Mouse (Mus musculus) small intestine, adult 2 months (tissue): ENCODE measurements at regions not wholly inside any gene's neighbourhood (a gene's known extent, or its start where the extent isn't known, plus 50 kb on each side); places are given as distances from the start of the nearest gene placed in this dataset.

ENCODE experiments used
- H3K27ac ChIP-seq: fragments of 200-500 bp; 2 replicates; pipeline ENCODE4 v1.5.1; 2012; ENCODE audit warnings: low read depth, low read length, control low read depth, inconsistent platforms; ENCODE audit not compliant: insufficient read depth
- H3K27me3 ChIP-seq: fragments of 200-500 bp; 2 replicates; pipeline ENCODE4 v1.6.1; 2012; ENCODE audit warnings: mild to moderate bottlenecking, moderate library complexity, low read length, inconsistent platforms; ENCODE audit not compliant: control insufficient read depth, insufficient read depth
- H3K36me3 ChIP-seq: fragments of 200-500 bp; 2 replicates; pipeline ENCODE4 v1.6.1; 2012; ENCODE audit warnings: mild to moderate bottlenecking, low read length, control low read depth, inconsistent platforms; ENCODE audit not compliant: control insufficient read depth, insufficient read depth
- H3K4me1 ChIP-seq: fragments of 200-500 bp; 2 replicates; pipeline ENCODE4 v1.6.1; 2012; ENCODE audit warnings: low read length, inconsistent platforms, mixed read lengths; ENCODE audit not compliant: control insufficient read depth, insufficient read depth, insufficient read length
- H3K4me3 ChIP-seq: fragments of 200-500 bp; 2 replicates; pipeline ENCODE4 v1.5.1; 2012; ENCODE audit warnings: low read depth, mild to moderate bottlenecking, control low read depth, inconsistent platforms, low read length, moderate library complexity
- CTCF ChIP-seq: fragments of 200-500 bp; IDR thresholded peaks from 2 replicates; pipeline ENCODE4 v1.5.1; 2012; ENCODE audit warnings: low read depth, mild to moderate bottlenecking, control low read depth, inconsistent platforms, low read length, moderate library complexity, mixed read lengths; ENCODE audit not compliant: insufficient replicate concordance, insufficient read length; ENCODE audit errors: extremely low read depth
- POLR2A ChIP-seq: fragments of 200-500 bp; IDR thresholded peaks from 2 replicates; pipeline ENCODE4 v1.6.1; 2012; ENCODE audit warnings: low read depth, mild to moderate bottlenecking, control low read depth, inconsistent platforms, low read length, moderate library complexity
- WGBS: fragments of 180-500 bp; shearing (Covaris S2); methylation state at CpG from one replicate; pipeline ENCODE4 v1.1.7; 2018; 5-methylcytosine and 5-hydroxymethylcytosine counted together

DNA sequence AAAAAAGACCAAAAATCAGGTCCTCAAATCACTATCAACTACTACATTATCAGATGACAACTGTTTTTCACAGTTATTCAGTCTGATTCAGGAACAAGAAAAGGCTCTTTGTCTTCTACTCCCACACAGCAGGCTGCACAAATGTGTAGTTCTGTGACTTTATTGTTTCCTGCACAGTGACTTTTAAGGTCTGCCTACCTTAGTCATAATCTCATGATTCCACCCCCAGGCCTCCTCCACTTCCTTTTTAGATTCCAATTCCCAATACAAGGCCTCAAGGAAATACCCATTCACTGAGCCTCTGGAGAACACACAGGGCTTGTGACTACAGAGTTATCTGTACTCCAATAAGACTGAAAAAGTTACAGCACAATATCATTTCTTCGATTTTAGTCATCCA is 1535.4 kb upstream of the Zeb2 start:
- Histone ChIP-seq H3K27me3 (no peaks in the 10 kb centered on the region), H3K4me3 (no peak overlapping the region), H3K27ac (no peak overlapping the region), H3K36me3 (no peaks in the 10 kb centered on the region), H3K4me1 (no peaks in the 10 kb centered on the region)
- whole genome bisulfite sequencing: 86% methylated on average over 1 of the region's 1 CpGs
- TF ChIP-seq CTCF (no peak), POLR2A (no peak)

DNA sequence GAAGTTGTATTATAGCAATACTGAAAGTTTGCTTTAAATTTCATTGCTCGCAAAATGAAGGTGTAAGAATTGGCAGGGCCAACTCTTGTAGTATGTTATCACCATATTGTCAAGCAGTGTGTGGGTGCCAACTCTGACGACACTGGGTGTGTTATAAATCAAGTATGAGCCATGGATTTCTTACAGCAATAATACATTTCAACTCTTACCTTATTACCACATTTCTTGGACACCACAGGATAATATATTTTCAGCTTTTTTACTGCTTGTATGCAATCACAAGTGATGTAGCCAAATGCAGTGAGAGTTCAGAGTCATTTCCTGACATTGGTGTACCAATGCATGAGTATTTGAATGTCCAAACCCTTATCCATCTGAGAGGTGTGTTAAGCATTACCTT is 1529.2 kb upstream of the Zeb2 start:
- Histone ChIP-seq H3K27ac (no peak overlapping the region), H3K4me3 (no peak overlapping the region), H3K36me3 (no peaks in the 10 kb centered on the region), H3K27me3 (no peaks in the 10 kb centered on the region), H3K4me1 (no peaks in the 10 kb centered on the region)
- WGBS: 61% methylated on average over 2 of the region's 2 CpGs
- TF ChIP-seq CTCF (no peak), POLR2A (no peak)

DNA sequence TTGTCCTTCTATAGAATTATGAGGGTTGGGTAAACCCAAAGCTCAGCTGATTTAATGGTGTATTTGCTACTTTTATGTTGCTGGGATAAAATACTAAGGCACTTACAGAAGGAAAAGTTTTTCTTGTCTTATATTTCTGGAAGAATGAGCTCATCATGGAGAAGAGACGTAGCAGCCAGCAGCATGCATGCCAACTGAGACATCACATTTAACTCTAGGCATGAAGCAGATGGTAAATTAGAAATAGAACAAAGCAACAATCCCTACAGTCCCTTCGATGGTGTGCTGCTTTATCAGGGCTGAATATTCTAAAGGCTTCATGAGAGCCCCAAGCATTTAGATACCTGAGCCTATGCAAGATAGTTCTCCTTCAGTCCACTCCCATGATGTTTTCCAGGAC is 1492.0 kb upstream of the Zeb2 start:
- 73% methylated on average over 2 of the region's 2 CpGs for WGBS
- H3K27me3 ChIP-seq: no peaks in the 10 kb centered on the region
- H3K4me3 ChIP-seq: no peak overlapping the region
- H3K4me1 ChIP-seq: no peaks in the 10 kb centered on the region
- H3K36me3 ChIP-seq: no peaks in the 10 kb centered on the region
- no peak for TF ChIP-seq CTCF
- no peak overlapping the region for H3K27ac ChIP-seq

GRCm38 (mm10) chr2:46581773-46582172 is 1464.6 kb upstream of the Zeb2 start:
- no peak overlapping the region for H3K27ac ChIP-seq
- H3K4me1 ChIP-seq: no peaks in the 10 kb centered on the region
- WGBS: 52% methylated on average over 2 of the region's 2 CpGs
- no peak overlapping the region for H3K4me3 ChIP-seq
- no peaks in the 10 kb centered on the region for H3K36me3 ChIP-seq
- H3K27me3 ChIP-seq: no peaks in the 10 kb centered on the region
- TF ChIP-seq POLR2A (no peak), CTCF (no peak)

DNA sequence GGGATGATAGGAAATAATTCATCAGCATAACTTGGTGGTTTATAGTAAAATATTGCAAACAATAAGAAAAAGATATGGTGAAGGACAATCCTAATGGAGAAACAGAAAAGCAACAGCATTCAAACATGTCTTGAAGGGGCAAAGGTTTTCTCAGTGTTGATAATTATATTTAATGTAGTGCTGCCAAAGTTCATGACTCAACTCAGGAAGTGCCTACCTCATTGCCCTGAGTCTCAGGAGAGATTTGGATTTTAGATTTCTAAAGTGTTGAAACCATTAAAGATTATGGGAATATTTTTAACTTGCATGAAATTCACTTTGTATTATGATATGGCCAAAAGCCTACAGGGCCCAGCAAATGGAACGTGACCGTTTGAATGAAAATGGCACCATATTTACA is 1453.2 kb upstream of the Zeb2 start:
- no peak overlapping the region for H3K27ac ChIP-seq
- no peaks in the 10 kb centered on the region for H3K36me3 ChIP-seq
- H3K4me3 ChIP-seq: no peak overlapping the region
- no peaks in the 10 kb centered on the region for H3K4me1 ChIP-seq
- TF ChIP-seq CTCF (no peak), POLR2A (no peak)
- 86% methylated on average over 2 of the region's 2 CpGs for WGBS
- no peaks in the 10 kb centered on the region for H3K27me3 ChIP-seq

DNA sequence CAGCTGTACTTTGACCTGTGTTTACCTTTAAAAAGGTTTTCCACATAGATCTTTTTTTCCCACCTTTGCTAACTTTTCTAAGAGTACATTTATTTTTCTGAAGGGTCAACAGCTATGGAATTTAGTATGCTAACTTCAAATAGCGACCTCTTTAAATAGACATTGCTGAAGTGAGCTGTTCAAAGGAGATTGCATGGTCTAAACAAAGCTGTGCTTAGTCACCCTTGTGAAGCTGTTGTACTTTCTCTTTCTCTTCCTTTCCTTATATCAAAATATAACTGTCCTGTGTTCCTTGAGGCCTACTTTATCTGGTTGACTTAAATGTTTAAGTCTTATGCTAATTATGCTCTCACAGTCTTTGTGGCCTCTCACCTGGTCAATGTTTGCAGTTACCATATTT is 1416.2 kb upstream of the Zeb2 start:
- Histone ChIP-seq H3K4me1 (no peaks in the 10 kb centered on the region), H3K27ac (no peak overlapping the region), H3K36me3 (no peaks in the 10 kb centered on the region), H3K27me3 (no peaks in the 10 kb centered on the region), H3K4me3 (no peak overlapping the region)
- no peak for TF ChIP-seq CTCF
- TF ChIP-seq POLR2A: no peak
- 38% methylated on average over 1 of the region's 1 CpGs for WGBS

DNA sequence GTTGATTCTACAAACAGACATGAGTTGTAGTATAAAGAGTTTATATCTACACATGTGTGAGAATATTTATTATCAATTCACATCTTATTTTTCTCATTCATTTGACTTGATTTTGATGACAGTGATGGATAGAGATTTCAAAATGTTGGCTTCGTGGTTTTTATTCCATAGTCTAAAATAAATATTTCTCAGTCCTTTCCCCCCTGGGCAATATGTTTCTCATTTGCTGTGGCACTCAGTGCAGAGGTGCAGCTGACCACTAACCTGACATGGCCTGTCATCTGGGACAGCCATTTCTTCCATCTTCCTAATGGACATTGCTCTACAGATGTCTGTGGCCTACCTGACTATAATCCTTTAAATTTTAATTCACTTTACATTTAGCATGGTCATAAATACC is 1413.5 kb upstream of the Zeb2 start:
- Histone ChIP-seq H3K27ac (no peak overlapping the region), H3K4me3 (no peak overlapping the region), H3K27me3 (no peaks in the 10 kb centered on the region), H3K36me3 (no peaks in the 10 kb centered on the region), H3K4me1 (no peaks in the 10 kb centered on the region)
- TF ChIP-seq POLR2A: no peak
- TF ChIP-seq CTCF: no peak
- 79% methylated on average over 1 of the region's 1 CpGs for WGBS

DNA sequence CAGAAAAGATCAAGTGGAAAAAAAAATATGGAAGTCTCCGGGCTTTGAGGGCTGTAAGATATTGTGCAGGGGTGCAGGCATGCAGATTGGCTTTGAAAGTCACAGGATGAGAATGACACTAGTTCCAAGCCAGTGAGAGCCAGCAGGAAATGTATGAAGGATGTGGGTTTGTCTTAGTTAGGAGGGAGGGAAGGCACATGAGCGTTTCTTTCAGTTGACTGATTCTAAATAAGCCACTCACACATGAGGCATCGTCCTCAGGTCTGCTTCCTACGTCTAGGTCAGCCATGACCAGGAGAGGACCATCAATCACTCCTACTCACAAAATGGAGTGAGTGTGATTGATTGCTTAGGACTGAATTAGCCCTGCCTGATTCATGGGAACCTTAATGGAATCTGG is 1408.0 kb upstream of the Zeb2 start:
- Histone ChIP-seq H3K27ac (no peak overlapping the region), H3K27me3 (no peaks in the 10 kb centered on the region), H3K36me3 (no peaks in the 10 kb centered on the region), H3K4me1 (no peaks in the 10 kb centered on the region), H3K4me3 (no peak overlapping the region)
- TF ChIP-seq CTCF (no peak), POLR2A (no peak)
- 57% methylated on average over 4 of the region's 4 CpGs for WGBS
